ENCODE assay signal across 19 mouse cellular contexts in the genomic region with DNA sequence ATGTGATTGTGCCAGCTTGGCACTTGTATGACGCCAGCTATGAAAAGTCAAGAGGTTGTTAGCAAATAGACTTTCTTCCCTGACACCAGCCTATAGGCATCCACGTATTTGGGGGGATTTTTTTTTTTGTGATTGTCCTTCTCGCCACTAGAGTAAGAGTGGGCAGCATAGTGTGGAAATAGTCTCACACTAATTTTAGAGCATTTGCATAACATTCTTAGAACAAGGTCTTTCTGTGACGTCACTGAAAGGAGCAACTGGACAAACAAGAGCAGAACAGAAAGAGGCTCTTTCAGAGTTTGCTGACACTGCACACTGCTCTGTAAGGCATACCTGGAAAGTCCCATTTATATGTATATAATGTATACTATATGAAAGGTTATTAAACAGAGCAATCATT.
"Had no signal": no experiment of that assay in that cellular context is flagged by ENCODE, and none has a peak within 500 bp of the region (broad histone marks: within the 10 kb centered on the region; RNA-seq: fewer than 3 reads in every experiment).

No protein-coding gene starts in this region.

- H3K27me3 ChIP-seq: liver, embryonic 13.5 days; liver, embryonic 15.5 days; lung, embryonic 15.5 days; megakaryocyte, embryonic 14.5 days; midbrain, embryonic 13.5 days; neural tube, embryonic 15.5 days had no signal

- H3K4me3 ChIP-seq: liver, embryonic 13.5 days; liver, embryonic 15.5 days; lung, embryonic 15.5 days; megakaryocyte, embryonic 14.5 days; midbrain, embryonic 13.5 days; myocyte; neural tube, embryonic 13.5 days; neural tube, embryonic 15.5 days had no signal

- DNase-seq: liver; liver, embryonic 13.5 days; liver, postnatal 0 days; lung, adult 2 months; right cerebral cortex, postnatal 14 days; thymus, adult 18-20 months; thymus, postnatal 14 days; thymus, postnatal 36 days had no signal

- H3K4me1 ChIP-seq: liver, embryonic 15.5 days; megakaryocyte, embryonic 14.5 days had no signal

- H3K27ac ChIP-seq: liver, embryonic 13.5 days; liver, embryonic 15.5 days; macrophage; midbrain, embryonic 13.5 days; neural tube, embryonic 13.5 days; neural tube, embryonic 15.5 days had no signal

- H3K4me2 ChIP-seq: liver, embryonic 11.5 days; liver, embryonic 13.5 days; liver, embryonic 15.5 days; lung, embryonic 15.5 days; midbrain, embryonic 11.5 days; midbrain, embryonic 13.5 days; neural tube, embryonic 13.5 days; neural tube, embryonic 15.5 days had no signal

- ATAC-seq: liver, postnatal 0 days; midbrain, embryonic 13.5 days; midbrain, embryonic 16.5 days had no signal

- H3K9ac ChIP-seq: liver, embryonic 13.5 days; liver, embryonic 15.5 days; liver, postnatal 0 days; lung, embryonic 15.5 days; midbrain, embryonic 13.5 days; neural tube, embryonic 13.5 days; neural tube, embryonic 15.5 days had no signal

- H3K36me3 ChIP-seq: liver, embryonic 13.5 days; liver, embryonic 15.5 days; lung, embryonic 15.5 days; midbrain, embryonic 13.5 days; neural tube, embryonic 13.5 days; neural tube, embryonic 15.5 days had no signal

- H3K9me3 ChIP-seq: liver, embryonic 13.5 days; liver, embryonic 15.5 days; lung, embryonic 15.5 days; midbrain, embryonic 13.5 days; neural tube, embryonic 13.5 days; neural tube, embryonic 15.5 days had no signal
